Mouse (Mus musculus) spleen, adult 2 months (tissue): ENCODE data around the gene Klk1b8. TPM values are rescaled to one million over a fixed set of nuclear protein-coding genes. Genes with fewer than 3 reads are reported as not detected.

ENCODE experiments used
- polyA plus RNA-seq: library from polyadenylated mRNA; depleted of rRNA; stranded (reverse); fragments of >200 nt; gene quantifications from 2 replicates; pipeline ENCODE4 v1.2.3, GENCODE M21; 2012; rRNA removed

Klk1b8 gene
- polyA plus RNA-seq, 1 experiment, result 0.19 TPM

Other genes starting within 250 kb of the Klk1b8 start
- gene Klk13, start 238.1 kb upstream of the Klk1b8 start, polyA plus RNA-seq, result 0.04 TPM in 1 of 2 replicates, not detected in the other
- not detected in 2 replicates for gene Klk12, start 181.8 kb upstream of the Klk1b8 start, polyA plus RNA-seq
- not detected in 2 replicates for gene Klk11, start 176.1 kb upstream of the Klk1b8 start, polyA plus RNA-seq
- gene Klk10, start 169.6 kb upstream of the Klk1b8 start, polyA plus RNA-seq, result 0.16 TPM in 1 of 2 replicates, not detected in the other
- gene Klk9, start 158.8 kb upstream of the Klk1b8 start, polyA plus RNA-seq, result not detected in 2 replicates
- gene Klk8, start 153.1 kb upstream of the Klk1b8 start, polyA plus RNA-seq, result 12.3 and 13.5 TPM in 2 replicates
- gene Klk7, start 139.4 kb upstream of the Klk1b8 start, polyA plus RNA-seq, result not detected in 2 replicates
- gene Klk6, start 126.2 kb upstream of the Klk1b8 start, polyA plus RNA-seq, result not detected in 2 replicates
- not detected in 2 replicates for gene Klk5, start 108.7 kb upstream of the Klk1b8 start, polyA plus RNA-seq
- not detected in 2 replicates for gene Klk4, start 69.5 kb upstream of the Klk1b8 start, polyA plus RNA-seq
- gene Klk15, start 16.9 kb upstream of the Klk1b8 start, polyA plus RNA-seq, result not detected in 2 replicates
- not detected in 2 replicates for gene Klk1b1, start 16.1 kb downstream of the Klk1b8 start, polyA plus RNA-seq
- gene Klk1b9, start 25.4 kb downstream of the Klk1b8 start, polyA plus RNA-seq, result 0.22 TPM in 1 of 2 replicates, not detected in the other
- 1.2 and 1.9 TPM in 2 replicates for gene Klk1b11, start 45.2 kb downstream of the Klk1b8 start, polyA plus RNA-seq
- gene Klk1b26, start 61.5 kb downstream of the Klk1b8 start, polyA plus RNA-seq, result not detected in 2 replicates
- gene Klk1b27, start 101.6 kb downstream of the Klk1b8 start, polyA plus RNA-seq, result 4.1 and 4.4 TPM in 2 replicates
- not detected in 2 replicates for gene Klk1b21, start 151.7 kb downstream of the Klk1b8 start, polyA plus RNA-seq
- gene Klk1b22, start 162.0 kb downstream of the Klk1b8 start, polyA plus RNA-seq, result 13.3 TPM in 1 of 2 replicates, not detected in the other
- 0.06 TPM in 1 of 2 replicates, not detected in the other for gene Klk1b16, start 186.1 kb downstream of the Klk1b8 start, polyA plus RNA-seq
- gene Klk1b24, start 237.6 kb downstream of the Klk1b8 start, polyA plus RNA-seq, result 0.75 and 1.0 TPM in 2 replicates
- 0.97 and 2.0 TPM in 2 replicates for gene Klk1b3, start 247.5 kb downstream of the Klk1b8 start, polyA plus RNA-seq